Mouse (Mus musculus) cortical plate, adult 2 months (tissue): ENCODE measurements around the gene Lect2.

Source experiments
- CTCF ChIP-seq: fragments of 200-500 bp; IDR thresholded peaks from 2 replicates; pipeline ENCODE4 v1.5.1; 2011; ENCODE audit warnings: mild to moderate bottlenecking, control low read depth, low read length; ENCODE audit not compliant: insufficient read depth; ENCODE audit errors: extremely low read depth
- POLR2A ChIP-seq: fragments of 200-500 bp; IDR thresholded peaks from 2 replicates; pipeline ENCODE4 v1.6.1; 2011; ENCODE audit warnings: mild to moderate bottlenecking, low read length, control low read depth; ENCODE audit not compliant: insufficient read depth; ENCODE audit errors: extremely low read depth

- no peak for TF ChIP-seq POLR2A
- no peak for TF ChIP-seq CTCF
Measured at GRCm38 (mm10) chr13:56558811-56559210, 10.5 kb upstream of the Lect2 start.
